12 mouse cellular contexts compared by ENCODE assay signal in genomic region chr17:28180783-28181544, GRCm38 (mm10). TPM values are rescaled to one million over a fixed set of nuclear protein-coding genes. Genes with fewer than 3 reads are reported as not detected.
DNase-seq lines count a peak whose midpoint lies in the region; ATAC-seq and TF ChIP-seq lines count a peak whose summit lies in the region.
"Had no signal": no experiment of that assay in that cellular context is flagged by ENCODE, and none has a peak within 500 bp of the region (broad histone marks: within the 10 kb centered on the region; RNA-seq: fewer than 3 reads in every experiment).

No protein-coding gene starts in this region.

- no peak for DNase-seq in embryonic facial prominence, embryonic 10.5 days (ENCODE audit: low spot score)
- peak; percentile 12 for DNase-seq in liver, adult 2 months (ENCODE audit: extremely low read depth, low read depth, low spot score)
- no peak for DNase-seq in liver
- DNase-seq in frontal cortex, postnatal 25 days (ENCODE audit: low spot score in 2 of 2), result no peak
- DNase-seq in adrenal gland, postnatal 4 days (ENCODE audit: low spot score in 2 of 2), result no peak
- DNase-seq: cerebellum, postnatal 36 days; kidney, adult 9 months had no signal

- H3K27me3 ChIP-seq in embryonic facial prominence, embryonic 12.5 days, result no peaks in the 10 kb centered on the region
- H3K27me3 ChIP-seq in embryonic facial prominence, embryonic 10.5 days (replicated peaks; ENCODE audit: low read depth, poor library complexity, severe bottlenecking), result no peaks in the 10 kb centered on the region
- H3K27me3 ChIP-seq in liver, adult 2 months (ENCODE audit: control insufficient read depth, insufficient read depth, low read length), result no peaks in the 10 kb centered on the region
- no peaks in the 10 kb centered on the region for H3K27me3 ChIP-seq in embryonic facial prominence, embryonic 13.5 days

- H3K4me2 ChIP-seq in embryonic facial prominence, embryonic 12.5 days (replicated peaks), result no peak overlapping the region
- no peak overlapping the region for H3K4me2 ChIP-seq in embryonic facial prominence, embryonic 13.5 days
- H3K4me2 ChIP-seq: hindbrain, embryonic 14.5 days had no signal

- 76% methylated on average over 15 of the region's 15 CpGs for WGBS in embryonic facial prominence, embryonic 12.5 days
- 81% methylated on average over 15 of the region's 15 CpGs for WGBS in embryonic facial prominence, embryonic 10.5 days
- WGBS in liver, adult 2 months, result 84% methylated on average over 15 of the region's 15 CpGs
- 77% methylated on average over 15 of the region's 15 CpGs for WGBS in embryonic facial prominence, embryonic 13.5 days

- no peak overlapping the region for H3K9ac ChIP-seq in embryonic facial prominence, embryonic 12.5 days
- H3K9ac ChIP-seq in liver, adult 2 months (ENCODE audit: low read depth, low read length), result no peak overlapping the region
- H3K9ac ChIP-seq in embryonic facial prominence, embryonic 13.5 days, result peak overlapping the region; percentile 11; the same call in 1 of the 2 replicates
- H3K9ac ChIP-seq: hindbrain, embryonic 14.5 days had no signal

- no peaks in the 10 kb centered on the region for H3K9me3 ChIP-seq in embryonic facial prominence, embryonic 12.5 days
- H3K9me3 ChIP-seq in embryonic facial prominence, embryonic 10.5 days, result no peaks in the 10 kb centered on the region
- no peaks in the 10 kb centered on the region for H3K9me3 ChIP-seq in embryonic facial prominence, embryonic 13.5 days

- peak overlapping the region; percentile 60; the same call in 1 of the 2 replicates for H3K27ac ChIP-seq in embryonic facial prominence, embryonic 12.5 days
- no peak overlapping the region for H3K27ac ChIP-seq in embryonic facial prominence, embryonic 10.5 days (replicated peaks)
- H3K27ac ChIP-seq in liver, adult 2 months (replicated peaks; ENCODE audit: insufficient read depth, low read depth, low read length), result no peak overlapping the region
- H3K27ac ChIP-seq in embryonic facial prominence, embryonic 13.5 days, result no peak overlapping the region
- H3K27ac ChIP-seq: hindbrain, embryonic 14.5 days had no signal

- no peak for TF ChIP-seq CTCF in liver, adult 2 months (IDR thresholded peaks at IDR 0.05; ENCODE audit: low read depth, low read length)

- no peak for ATAC-seq in embryonic facial prominence, embryonic 12.5 days (ENCODE audit: insufficient number of reproducible peaks, insufficient read depth, low FRiP score, low TSS enrichment)
- ATAC-seq in embryonic facial prominence, embryonic 13.5 days (ENCODE audit: insufficient number of reproducible peaks, insufficient read depth, low FRiP score, low TSS enrichment, low read depth), result no peak
- peak; percentile 88 for ATAC-seq in megakaryocyte, adult 5-6 weeks (ENCODE audit: poor library complexity, severe bottlenecking)

- peaks cover 49% of the 10 kb centered on the region for H3K4me1 ChIP-seq in embryonic facial prominence, embryonic 12.5 days
- peaks cover 58% of the 10 kb centered on the region for H3K4me1 ChIP-seq in embryonic facial prominence, embryonic 10.5 days
- peaks cover 15% of the 10 kb centered on the region for H3K4me1 ChIP-seq in liver, adult 2 months (ENCODE audit: control insufficient read depth, insufficient read depth, low read length)
- peaks cover 72% of the 10 kb centered on the region for H3K4me1 ChIP-seq in embryonic facial prominence, embryonic 13.5 days

- TF ChIP-seq POLR2A in liver, adult 2 months (IDR thresholded peaks at IDR 0.05; ENCODE audit: extremely low read depth, insufficient read depth, low read length), result no peak

- no peaks in the 10 kb centered on the region; the same call in 1 of the 2 replicates for H3K79me2 ChIP-seq in liver, adult 2 months (ENCODE audit: control insufficient read depth, insufficient read depth, low read length)

- H3K36me3 ChIP-seq in embryonic facial prominence, embryonic 12.5 days, result peaks cover 20% of the 10 kb centered on the region
- peaks cover 24% of the 10 kb centered on the region for H3K36me3 ChIP-seq in embryonic facial prominence, embryonic 10.5 days (replicated peaks)
- no peaks in the 10 kb centered on the region for H3K36me3 ChIP-seq in liver, adult 2 months (ENCODE audit: control insufficient read depth, insufficient read depth, low read length)
- peaks cover 16% of the 10 kb centered on the region; the same call in 1 of the 2 replicates for H3K36me3 ChIP-seq in embryonic facial prominence, embryonic 13.5 days

- H3K4me3 ChIP-seq in embryonic facial prominence, embryonic 12.5 days, result no peak overlapping the region
- no peak overlapping the region for H3K4me3 ChIP-seq in embryonic facial prominence, embryonic 10.5 days
- no peak overlapping the region for H3K4me3 ChIP-seq in liver, adult 2 months (ENCODE audit: insufficient read depth, low read depth, low read length)
- no peak overlapping the region for H3K4me3 ChIP-seq in embryonic facial prominence, embryonic 13.5 days
- H3K4me3 ChIP-seq: erythroblast, embryonic 14.5 days had no signal

RNA-seq across cellular contexts. Expression of gene Zfp523, which starts 4.0 kb away (rescaled TPM):
- 51.9 and 52.8 TPM in 2 replicates for polyA plus RNA-seq in embryonic facial prominence, embryonic 12.5 days (2016; fragmentation: Nextera tagmentation; extraction: Ambion mirVana)
- 32.8 and 35.9 TPM in 2 replicates for polyA plus RNA-seq in embryonic facial prominence, embryonic 10.5 days (2016; fragmentation: Nextera tagmentation; extraction: Ambion mirVana)
- total RNA-seq in liver, adult 2 months (2014; rRNA removed), result 10.4 and 13.2 TPM in 2 replicates
- polyA plus RNA-seq in liver, adult 2 months (2012; rRNA removed), result 27.8 and 33.6 TPM in 2 replicates
- 36.6 and 41.2 TPM in 2 replicates for polyA plus RNA-seq in embryonic facial prominence, embryonic 13.5 days (2015; fragmentation: Nextera tagmentation; extraction: Ambion mirVana)
- total RNA-seq in megakaryocyte, adult 5-6 weeks (2015), result 4.2 and 6.4 TPM in 2 replicates
- 7.1 and 8.1 TPM in 2 replicates for total RNA-seq in megakaryocyte, adult 5-6 weeks (2017)
- total RNA-seq in adrenal gland, postnatal 4 days (2021), result 10 to 100 TPM; 54.7 to 56.9 TPM

RNA-seq across cellular contexts. Expression of gene Def6, which starts 26.6 kb away (rescaled TPM):
- 9.0 and 9.2 TPM in 2 replicates for polyA plus RNA-seq in embryonic facial prominence, embryonic 12.5 days (2016; fragmentation: Nextera tagmentation; extraction: Ambion mirVana)
- 3.4 and 3.7 TPM in 2 replicates for polyA plus RNA-seq in embryonic facial prominence, embryonic 10.5 days (2016; fragmentation: Nextera tagmentation; extraction: Ambion mirVana)
- 0.28 and 0.67 TPM in 2 replicates for total RNA-seq in liver, adult 2 months (2014; rRNA removed)
- polyA plus RNA-seq in liver, adult 2 months (2012; rRNA removed), result 0.31 and 1.0 TPM in 2 replicates
- 13.0 and 13.1 TPM in 2 replicates for polyA plus RNA-seq in embryonic facial prominence, embryonic 13.5 days (2015; fragmentation: Nextera tagmentation; extraction: Ambion mirVana)
- 35.4 and 40.7 TPM in 2 replicates for total RNA-seq in megakaryocyte, adult 5-6 weeks (2015)
- total RNA-seq in megakaryocyte, adult 5-6 weeks (2017), result 91.5 and 92.6 TPM in 2 replicates
- total RNA-seq in adrenal gland, postnatal 4 days (2021), result 1 to 10 TPM; 4.3 to 6.7 TPM

RNA-seq across cellular contexts. Expression of gene Scube3, which starts 39.0 kb away (rescaled TPM):
- 10.8 TPM in 2 replicates for polyA plus RNA-seq in embryonic facial prominence, embryonic 12.5 days (2016; fragmentation: Nextera tagmentation; extraction: Ambion mirVana)
- polyA plus RNA-seq in embryonic facial prominence, embryonic 10.5 days (2016; fragmentation: Nextera tagmentation; extraction: Ambion mirVana), result 8.7 and 9.7 TPM in 2 replicates
- total RNA-seq in liver, adult 2 months (2014; rRNA removed), result under 0.01 TPM in 1 of 2 replicates, not detected in the other
- 0.05 and 0.06 TPM in 2 replicates for polyA plus RNA-seq in liver, adult 2 months (2012; rRNA removed)
- 9.4 and 10.1 TPM in 2 replicates for polyA plus RNA-seq in embryonic facial prominence, embryonic 13.5 days (2015; fragmentation: Nextera tagmentation; extraction: Ambion mirVana)
- not detected in 2 replicates for total RNA-seq in megakaryocyte, adult 5-6 weeks (2015)
- not detected in 2 replicates for total RNA-seq in megakaryocyte, adult 5-6 weeks (2017)
- total RNA-seq in adrenal gland, postnatal 4 days (2021), result 10 to 100 TPM; 45.5 to 55.6 TPM
- polyA plus RNA-seq: erythroblast, embryonic 14.5 days had no signal

RNA-seq across cellular contexts. Expression of gene Ppard, which starts 51.5 kb away (rescaled TPM):
- 2.5 and 3.2 TPM in 2 replicates for polyA plus RNA-seq in embryonic facial prominence, embryonic 12.5 days (2016; fragmentation: Nextera tagmentation; extraction: Ambion mirVana)
- 1.4 and 1.9 TPM in 2 replicates for polyA plus RNA-seq in embryonic facial prominence, embryonic 10.5 days (2016; fragmentation: Nextera tagmentation; extraction: Ambion mirVana)
- 3.0 and 3.2 TPM in 2 replicates for total RNA-seq in liver, adult 2 months (2014; rRNA removed)
- polyA plus RNA-seq in liver, adult 2 months (2012; rRNA removed), result 9.7 and 13.7 TPM in 2 replicates
- polyA plus RNA-seq in embryonic facial prominence, embryonic 13.5 days (2015; fragmentation: Nextera tagmentation; extraction: Ambion mirVana), result 3.2 and 3.3 TPM in 2 replicates
- 19.5 and 19.6 TPM in 2 replicates for total RNA-seq in megakaryocyte, adult 5-6 weeks (2015)
- total RNA-seq in megakaryocyte, adult 5-6 weeks (2017), result 4.4 and 8.2 TPM in 2 replicates
- total RNA-seq in adrenal gland, postnatal 4 days (2021), result 10 to 100 TPM; 27.1 to 33.6 TPM
